Mouse (Mus musculus): Measurements from ENCODE around the gene Pde1b. TPM values are rescaled to one million over a fixed set of nuclear protein-coding genes. Genes with fewer than 3 reads are reported as not detected.

Pde1b gene
- polyA plus RNA-seq, 1 experiment = 2.8 TPM

DNA sequence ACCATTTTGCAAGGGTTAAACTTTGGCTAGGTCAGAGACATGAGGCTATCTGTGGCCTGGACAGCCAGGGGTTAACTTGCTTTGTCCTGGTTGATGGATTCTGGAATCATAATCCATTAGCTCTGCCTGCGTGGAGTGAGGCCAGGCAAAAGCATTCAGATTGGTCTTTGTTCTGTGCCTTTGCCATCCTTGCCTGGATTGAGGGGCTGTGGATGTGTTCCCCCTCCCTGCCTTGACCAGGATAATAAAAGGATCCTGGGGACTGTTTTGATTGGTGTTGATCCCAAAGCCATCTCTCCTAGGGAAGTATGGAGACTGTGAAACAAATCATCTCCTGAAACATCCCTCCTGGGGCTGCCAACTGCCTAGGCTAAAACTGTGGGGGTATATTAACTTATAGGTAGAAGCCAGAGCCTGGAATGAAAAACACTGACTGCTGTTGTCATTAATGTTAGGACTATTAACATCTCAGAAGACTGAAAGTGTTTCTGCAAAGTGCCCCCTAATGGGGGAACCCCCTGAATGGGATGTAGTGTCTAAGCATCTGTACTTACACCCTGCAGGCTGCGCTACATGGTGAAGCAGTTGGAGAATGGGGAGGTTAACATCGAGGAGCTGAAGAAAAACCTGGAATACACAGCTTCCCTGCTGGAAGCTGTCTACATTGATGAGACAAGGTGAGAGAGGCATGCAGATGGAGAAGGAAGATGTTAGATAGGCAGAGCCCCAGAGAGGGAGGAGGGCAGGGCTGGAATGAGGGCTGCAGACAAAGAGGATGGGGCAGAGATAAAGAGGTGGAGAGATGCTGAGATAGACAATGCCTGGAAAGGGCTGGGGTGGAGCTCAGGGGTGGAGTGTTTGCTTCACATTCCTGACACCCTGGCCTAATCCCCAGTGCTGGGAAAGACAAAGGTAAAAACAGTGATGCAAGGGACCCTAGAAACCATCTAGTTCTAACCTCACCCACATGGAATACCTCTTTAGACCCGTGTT is 16.8 kb downstream of the Pde1b start:
- TF ChIP-seq CTCF (conservative IDR thresholded peaks at IDR 0.05; ENCODE audit: insufficient read depth, insufficient read length, low read depth, low read length) = no peak
- TF ChIP-seq POLR2A (IDR thresholded peaks at IDR 0.05; ENCODE audit: low read depth, low read length) = no peak
- Histone ChIP-seq H3K36me3 (ENCODE audit: control insufficient read depth, insufficient read depth, low read length) (no peaks in the 10 kb centered on the region), H3K27ac (ENCODE audit: insufficient read depth, low read depth, low read length) (no peak overlapping the region)

DNA sequence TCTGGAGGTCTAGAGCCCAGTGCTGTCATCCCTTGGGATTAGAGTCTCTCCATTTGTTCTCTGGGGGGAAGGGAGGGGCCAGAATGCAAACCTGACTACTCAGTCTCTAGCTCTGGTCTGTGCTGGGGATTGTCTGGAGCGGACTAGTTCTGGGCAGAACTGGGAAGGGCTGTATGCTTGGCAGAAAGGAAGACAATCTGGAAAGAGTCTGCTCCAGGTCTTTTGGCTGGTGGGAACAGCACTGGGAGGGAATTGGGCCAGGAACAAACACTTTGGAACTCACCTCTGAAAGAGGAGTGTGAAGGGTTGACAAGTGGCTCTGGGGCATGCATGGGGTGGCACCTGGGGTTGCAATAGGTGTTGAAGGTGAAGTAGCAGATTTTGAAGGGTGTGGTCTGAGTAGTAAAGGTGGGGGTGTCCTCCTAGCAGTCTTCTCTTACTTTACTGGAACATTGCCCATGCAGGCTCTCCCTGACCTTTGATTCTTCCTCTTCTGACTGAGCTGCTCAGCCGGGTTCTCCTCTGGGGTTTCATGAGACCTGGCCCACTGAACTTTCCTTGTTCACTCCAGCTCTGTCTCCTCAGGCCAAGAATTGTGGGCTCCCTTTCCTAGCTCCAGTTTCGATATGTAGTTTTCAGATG is 19.7 kb downstream of the Pde1b start:
- H3K27me3 ChIP-seq (replicated peaks; ENCODE audit: control insufficient read depth, insufficient read depth, low read length) = no peaks in the 10 kb centered on the region

More for the DNA sequence above, 16.8 kb downstream of the Pde1b start:
- H3K27me3 ChIP-seq (replicated peaks; ENCODE audit: control insufficient read depth, insufficient read depth, low read length) = no peaks in the 10 kb centered on the region
- H3K4me1 ChIP-seq (ENCODE audit: control insufficient read depth, insufficient read depth, low read length) = no peaks in the 10 kb centered on the region
- WGBS = 48% methylated on average over 4 of the region's 4 CpGs
- no peak overlapping the region for H3K4me3 ChIP-seq (ENCODE audit: insufficient read depth, low read depth, low read length)
- no peak for DNase-seq

DNA sequence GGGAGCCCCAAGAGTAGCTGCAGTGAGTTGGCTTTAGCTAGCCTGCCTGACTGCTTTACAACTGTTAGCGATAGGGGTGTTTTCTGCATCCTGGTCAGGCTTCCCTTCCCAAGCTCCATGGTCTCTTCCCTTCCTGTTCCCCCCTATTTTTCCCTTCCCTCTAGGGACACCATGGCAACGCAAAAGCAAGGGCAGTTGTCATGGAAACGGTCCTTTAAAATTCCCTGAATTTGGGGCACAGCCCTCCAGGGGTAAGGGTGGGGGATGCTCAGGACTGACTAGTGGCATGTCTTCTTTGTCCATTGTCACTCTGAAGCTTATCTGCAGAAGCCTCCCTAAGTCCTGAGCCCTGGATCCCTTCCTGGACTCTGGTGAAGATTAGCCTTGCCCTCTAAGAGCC is 20.3 kb downstream of the Pde1b start:
- Histone ChIP-seq H3K36me3 (ENCODE audit: control insufficient read depth, insufficient read depth, low read length) (no peaks in the 10 kb centered on the region), H3K27ac (ENCODE audit: insufficient read depth, low read depth, low read length) (no peak overlapping the region), H3K4me3 (ENCODE audit: insufficient read depth, low read depth, low read length) (no peak overlapping the region), H3K27me3 (replicated peaks; ENCODE audit: control insufficient read depth, insufficient read depth, low read length) (no peaks in the 10 kb centered on the region), H3K4me1 (ENCODE audit: control insufficient read depth, insufficient read depth, low read length) (no peaks in the 10 kb centered on the region)
- DNase-seq = no peak
- TF ChIP-seq POLR2A (IDR thresholded peaks at IDR 0.05; ENCODE audit: low read depth, low read length) = no peak
- no peak for TF ChIP-seq CTCF (conservative IDR thresholded peaks at IDR 0.05; ENCODE audit: insufficient read depth, insufficient read length, low read depth, low read length)
- WGBS = 73% methylated on average over 3 of the region's 3 CpGs

More for the DNA sequence above, 19.7 kb downstream of the Pde1b start:
- Histone ChIP-seq H3K27ac (ENCODE audit: insufficient read depth, low read depth, low read length) (no peak overlapping the region), H3K4me3 (ENCODE audit: insufficient read depth, low read depth, low read length) (no peak overlapping the region), H3K4me1 (ENCODE audit: control insufficient read depth, insufficient read depth, low read length) (no peaks in the 10 kb centered on the region), H3K36me3 (ENCODE audit: control insufficient read depth, insufficient read depth, low read length) (no peaks in the 10 kb centered on the region)
- no peak for TF ChIP-seq POLR2A (IDR thresholded peaks at IDR 0.05; ENCODE audit: low read depth, low read length)
- no peak for TF ChIP-seq CTCF (conservative IDR thresholded peaks at IDR 0.05; ENCODE audit: insufficient read depth, insufficient read length, low read depth, low read length)
- 51% methylated on average over 3 of the region's 3 CpGs for WGBS
- no peak for DNase-seq

DNA sequence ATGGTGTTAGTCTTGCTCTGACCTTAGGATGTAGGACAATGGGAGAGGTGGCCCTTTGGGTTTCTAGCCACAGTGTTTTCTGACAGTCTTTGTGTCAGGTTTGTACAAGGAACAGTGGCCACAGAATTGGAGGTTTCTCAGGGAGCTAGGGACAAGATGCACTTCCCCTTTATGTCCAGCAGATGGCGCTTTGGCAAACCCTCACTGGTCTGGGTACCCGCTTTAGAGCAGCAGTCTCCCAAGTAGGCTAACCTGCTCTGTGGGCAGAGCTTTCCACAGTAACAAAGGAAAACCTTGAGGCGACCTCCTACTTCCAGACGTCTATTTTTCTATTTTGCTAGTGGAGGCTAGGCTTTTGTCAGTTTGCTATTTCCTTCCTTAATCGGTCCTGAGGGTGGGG is 27.5 kb downstream of the Pde1b start:
- Histone ChIP-seq H3K4me1 (ENCODE audit: control insufficient read depth, insufficient read depth, low read length) (no peaks in the 10 kb centered on the region), H3K27ac (ENCODE audit: insufficient read depth, low read depth, low read length) (no peak overlapping the region), H3K36me3 (ENCODE audit: control insufficient read depth, insufficient read depth, low read length) (no peaks in the 10 kb centered on the region), H3K4me3 (ENCODE audit: insufficient read depth, low read depth, low read length) (no peak overlapping the region), H3K27me3 (replicated peaks; ENCODE audit: control insufficient read depth, insufficient read depth, low read length) (no peaks in the 10 kb centered on the region)
- TF ChIP-seq POLR2A (IDR thresholded peaks at IDR 0.05; ENCODE audit: low read depth, low read length) (no peak), CTCF (conservative IDR thresholded peaks at IDR 0.05; ENCODE audit: insufficient read depth, insufficient read length, low read depth, low read length) (peak; percentile 90)
- 5% methylated on average over 5 of the region's 5 CpGs for WGBS
- DNase-seq = peak; percentile 64

DNA sequence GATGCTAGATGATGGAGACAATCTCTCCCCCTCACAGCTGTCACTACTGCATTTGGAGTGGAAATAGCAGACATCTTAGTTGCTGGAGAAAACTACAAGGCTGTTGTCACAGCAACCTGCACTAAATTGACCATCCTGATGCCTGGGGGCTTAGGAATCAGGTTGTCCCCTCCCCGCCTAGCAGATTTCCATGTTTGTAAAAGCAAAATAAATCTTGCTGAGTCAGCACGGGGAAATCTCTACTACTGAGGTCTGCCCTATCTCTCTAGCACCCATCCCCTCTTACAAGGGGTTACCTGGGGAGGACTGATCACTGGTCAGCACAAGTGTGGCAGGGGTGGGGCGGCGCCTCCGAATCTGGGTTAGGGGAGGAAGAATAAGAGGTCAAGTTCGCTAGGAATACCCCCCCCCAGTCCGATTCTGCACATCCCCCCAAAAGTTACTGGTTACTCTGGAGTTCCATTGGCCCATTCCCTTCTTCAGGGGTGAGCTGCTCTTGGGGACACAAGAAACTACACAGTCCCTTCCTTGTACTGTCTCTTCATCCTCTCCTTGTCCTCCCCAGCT is 31.3 kb downstream of the Pde1b start:
- Histone ChIP-seq H3K27ac (ENCODE audit: insufficient read depth, low read depth, low read length) (no peak overlapping the region), H3K36me3 (ENCODE audit: control insufficient read depth, insufficient read depth, low read length) (no peaks in the 10 kb centered on the region), H3K27me3 (replicated peaks; ENCODE audit: control insufficient read depth, insufficient read depth, low read length) (no peaks in the 10 kb centered on the region), H3K4me3 (ENCODE audit: insufficient read depth, low read depth, low read length) (no peak overlapping the region), H3K4me1 (ENCODE audit: control insufficient read depth, insufficient read depth, low read length) (no peaks in the 10 kb centered on the region)
- TF ChIP-seq CTCF (conservative IDR thresholded peaks at IDR 0.05; ENCODE audit: insufficient read depth, insufficient read length, low read depth, low read length) (no peak), POLR2A (IDR thresholded peaks at IDR 0.05; ENCODE audit: low read depth, low read length) (no peak)
- DNase-seq = no peak
- 81% methylated on average over 7 of the region's 7 CpGs for WGBS

DNA sequence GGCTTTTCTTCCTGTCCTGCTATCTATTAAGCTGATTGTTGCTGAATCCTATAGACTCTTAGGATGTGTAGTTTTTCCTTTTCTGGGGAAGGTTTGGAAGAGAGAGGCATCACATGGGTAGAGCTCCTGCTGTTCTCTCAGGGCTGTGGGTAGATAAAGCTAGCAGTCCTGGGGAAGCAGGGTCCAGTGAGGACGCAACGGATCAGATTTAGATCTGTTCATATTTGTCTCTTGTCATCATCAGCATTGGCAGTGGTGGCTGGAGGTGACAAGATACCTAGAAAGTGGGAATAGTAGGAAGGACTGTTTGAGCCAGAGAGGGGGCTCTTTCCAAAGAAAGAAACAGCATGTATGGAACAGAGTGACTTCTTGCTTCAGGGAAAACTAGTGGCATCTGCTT is 32.2 kb downstream of the Pde1b start:
- WGBS = 85% methylated on average over 2 of the region's 2 CpGs

More for the DNA sequence above, 32.2 kb downstream of the Pde1b start:
- Histone ChIP-seq H3K27ac (ENCODE audit: insufficient read depth, low read depth, low read length) (peak overlapping the region; percentile 77), H3K27me3 (replicated peaks; ENCODE audit: control insufficient read depth, insufficient read depth, low read length) (no peaks in the 10 kb centered on the region), H3K4me3 (ENCODE audit: insufficient read depth, low read depth, low read length) (no peak overlapping the region), H3K4me1 (ENCODE audit: control insufficient read depth, insufficient read depth, low read length) (no peaks in the 10 kb centered on the region), H3K36me3 (ENCODE audit: control insufficient read depth, insufficient read depth, low read length) (no peaks in the 10 kb centered on the region)
- no peak for DNase-seq
- TF ChIP-seq CTCF (conservative IDR thresholded peaks at IDR 0.05; ENCODE audit: insufficient read depth, insufficient read length, low read depth, low read length) (no peak), POLR2A (IDR thresholded peaks at IDR 0.05; ENCODE audit: low read depth, low read length) (no peak)
